Mouse (Mus musculus): ENCODE data around the gene Dnmbp. TPM values are rescaled to one million over a fixed set of nuclear protein-coding genes. Genes with fewer than 3 reads are reported as not detected.

Gene Dnmbp
- total RNA-seq, 2 experiments from 2014 or later: 9.8 to 10.3 TPM

- DNase-seq (ENCODE audit: low spot score in 2 of 2): no peak
These were observed 130.7 kb downstream of the Dnmbp start for GRCm38 (mm10) chr19:43809331-43809730.

- DNase-seq (ENCODE audit: low spot score in 2 of 2): no peak
These were observed 136.1 kb downstream of the Dnmbp start for GRCm38 (mm10) chr19:43803866-43804265.

- DNase-seq (ENCODE audit: low spot score in 2 of 2): no peak
These were observed 138.5 kb downstream of the Dnmbp start for GRCm38 (mm10) chr19:43801427-43802051.

- DNase-seq (ENCODE audit: low spot score in 2 of 2): no peak
These were observed 142.8 kb downstream of the Dnmbp start for GRCm38 (mm10) chr19:43797216-43797615.

Other genes starting within 250 kb of the Dnmbp start
- 1 to 10 TPM; 5.2 to 7.8 TPM for gene Cutc, start 187.2 kb downstream of the Dnmbp start, total RNA-seq (2021)
- gene Cox15, start 187.2 kb downstream of the Dnmbp start, total RNA-seq (2021): 10 to 100 TPM; 11.8 to 16.5 TPM
- under 1 TPM in 1 of 2 experiments, not detected in 1; 0.05 TPM for gene Abcc2, start 158.0 kb downstream of the Dnmbp start, total RNA-seq (2021)
- under 1 TPM; 0.15 to 0.30 TPM for gene Cpn1, start 46.4 kb upstream of the Dnmbp start, total RNA-seq (2021)
- not detected for gene Cyp2c23, start 89.0 kb upstream of the Dnmbp start, total RNA-seq (2021)
- gene Erlin1, start 129.6 kb upstream of the Dnmbp start, total RNA-seq (2021): 10 to 100 TPM; 19.4 to 23.7 TPM
- 10 to 100 TPM; 39.3 to 40.9 TPM for gene Chuk, start 167.3 kb upstream of the Dnmbp start, total RNA-seq (2021)
- 10 to 100 TPM; 20.6 to 21.3 TPM for gene Cwf19l1, start 195.7 kb upstream of the Dnmbp start, total RNA-seq (2021)
- gene Bloc1s2, start 206.3 kb upstream of the Dnmbp start, total RNA-seq (2021): 10 to 100 TPM; 58.8 to 60.8 TPM